Mouse (Mus musculus): ENCODE measurements at regions not wholly inside any gene's neighbourhood (a gene's known extent, or its start where the extent isn't known, plus 50 kb on each side); places are given as distances from the start of the nearest gene placed in this dataset.

DNA sequence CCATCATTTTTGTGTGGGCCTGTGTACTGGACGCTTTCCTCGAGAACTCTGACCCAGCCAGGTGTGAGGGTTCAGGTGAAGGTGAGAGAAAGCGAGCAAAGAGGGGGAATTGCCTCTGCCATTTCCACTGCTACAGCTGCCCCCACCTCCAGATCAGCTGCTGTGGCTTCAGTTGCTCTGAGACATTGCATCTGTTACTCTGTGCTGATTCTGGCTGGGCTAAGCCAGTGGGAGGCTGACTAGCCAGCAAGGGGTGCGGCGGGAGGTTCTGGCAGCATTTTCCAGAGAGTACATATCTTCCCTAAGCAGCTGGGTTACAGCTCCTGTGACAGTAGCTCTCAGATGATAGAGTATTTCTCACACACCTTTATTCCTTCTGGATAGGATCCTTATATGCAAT, 712.7 kb upstream of the Cdh18 start:
- ATAC-seq (ENCODE audit: insufficient read depth, low read depth) (no peak), DNase-seq (ENCODE audit: low spot score) (no peak)
- Histone ChIP-seq H3K27ac (ENCODE audit: low read depth) (no peak overlapping the region), H3K4me3 (ENCODE audit: low read depth, low read length) (no peak overlapping the region), H3K9ac (replicated peaks; ENCODE audit: low read depth, low read length) (no peak overlapping the region), H3K27me3 (ENCODE audit: control insufficient read depth, insufficient read depth, low read length) (no peaks in the 10 kb centered on the region), H3K4me2 (ENCODE audit: low read depth, low read length) (no peak overlapping the region), H3K9me3 (replicated peaks; ENCODE audit: control insufficient read depth, low read length) (no peaks in the 10 kb centered on the region), H3K4me1 (ENCODE audit: control insufficient read depth, insufficient read depth) (no peaks in the 10 kb centered on the region), H3K36me3 (replicated peaks; ENCODE audit: control insufficient read depth, insufficient read depth, low read length) (no peaks in the 10 kb centered on the region)
- WGBS: 77% methylated on average over 5 of the region's 5 CpGs
- no peak for TF ChIP-seq CTCF (IDR thresholded peaks at IDR 0.05; ENCODE audit: low read depth)
- no peak for TF ChIP-seq EP300 (IDR thresholded peaks at IDR 0.05; ENCODE audit: low read depth)

DNA sequence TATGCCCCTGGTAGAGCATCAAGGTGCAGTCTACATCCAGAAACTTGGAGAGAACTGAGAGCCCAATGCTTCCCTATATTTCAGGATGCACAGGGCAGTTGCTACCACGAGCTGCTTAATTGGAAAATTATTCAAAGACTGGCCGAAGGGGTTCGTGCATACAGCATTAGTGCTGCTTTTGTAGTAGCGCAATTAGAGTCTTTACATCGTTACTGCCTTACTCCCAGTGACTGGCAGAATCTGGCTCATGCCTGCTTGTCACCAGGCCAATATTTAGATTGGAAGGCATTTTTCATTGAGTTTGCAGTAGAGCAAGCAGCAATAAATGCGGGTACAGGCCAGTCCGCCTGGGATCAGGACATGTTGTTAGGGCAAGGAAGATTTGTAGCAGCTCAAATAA, 690.3 kb upstream of the Cdh18 start:
- no peak for ATAC-seq (ENCODE audit: insufficient read depth, low read depth)

DNA sequence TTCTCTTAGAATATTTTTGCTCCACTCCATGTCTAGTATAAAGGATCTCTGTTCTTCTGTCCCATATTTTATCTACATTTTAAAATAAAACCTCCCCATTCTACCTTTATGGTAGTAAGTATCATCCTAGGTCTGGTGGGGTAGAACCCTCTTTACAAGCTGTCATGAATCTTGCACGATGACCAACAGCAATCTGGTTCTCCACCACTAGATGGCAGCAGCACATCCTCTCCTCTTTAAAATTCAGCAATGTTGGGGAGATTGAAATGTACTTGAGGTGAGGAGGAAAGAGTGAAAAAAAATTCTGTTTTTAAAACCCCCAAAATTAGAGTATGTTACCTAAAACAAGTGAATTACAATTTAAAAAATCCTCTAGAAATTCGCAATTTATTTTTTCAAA, 663.6 kb upstream of the Cdh18 start:
- peak; percentile 17 for DNase-seq (ENCODE audit: low spot score)
- 17% methylated on average over 2 of the region's 2 CpGs for WGBS
- no peak overlapping the region for H3K4me3 ChIP-seq (ENCODE audit: low read depth, low read length)

More for the DNA sequence above, 690.3 kb upstream of the Cdh18 start:
- TF ChIP-seq CTCF (IDR thresholded peaks at IDR 0.05; ENCODE audit: low read depth) (no peak), EP300 (IDR thresholded peaks at IDR 0.05; ENCODE audit: low read depth) (no peak)
- H3K4me3 ChIP-seq (ENCODE audit: low read depth, low read length): no peak overlapping the region
- WGBS: 73% methylated on average over 7 of the region's 7 CpGs
- no peaks in the 10 kb centered on the region for H3K27me3 ChIP-seq (ENCODE audit: control insufficient read depth, insufficient read depth, low read length)
- DNase-seq (ENCODE audit: low spot score): no peak
- H3K27ac ChIP-seq (ENCODE audit: low read depth): no peak overlapping the region
- no peaks in the 10 kb centered on the region for H3K9me3 ChIP-seq (replicated peaks; ENCODE audit: control insufficient read depth, low read length)
- H3K4me2 ChIP-seq (ENCODE audit: low read depth, low read length): no peak overlapping the region
- no peaks in the 10 kb centered on the region for H3K36me3 ChIP-seq (replicated peaks; ENCODE audit: control insufficient read depth, insufficient read depth, low read length)
- H3K4me1 ChIP-seq (ENCODE audit: control insufficient read depth, insufficient read depth): no peaks in the 10 kb centered on the region
- no peak overlapping the region for H3K9ac ChIP-seq (replicated peaks; ENCODE audit: low read depth, low read length)

More for the DNA sequence above, 663.6 kb upstream of the Cdh18 start:
- no peak for ATAC-seq (ENCODE audit: insufficient read depth, low read depth)
- Histone ChIP-seq H3K9me3 (replicated peaks; ENCODE audit: control insufficient read depth, low read length) (0 out of 2 replicates have a peak, but pooled peaks cover 7% of the 10 kb centered on the region), H3K27ac (ENCODE audit: low read depth) (no peak overlapping the region), H3K27me3 (ENCODE audit: control insufficient read depth, insufficient read depth, low read length) (no peaks in the 10 kb centered on the region), H3K4me1 (ENCODE audit: control insufficient read depth, insufficient read depth) (no peaks in the 10 kb centered on the region), H3K4me2 (ENCODE audit: low read depth, low read length) (no peak overlapping the region), H3K9ac (replicated peaks; ENCODE audit: low read depth, low read length) (no peak overlapping the region), H3K36me3 (replicated peaks; ENCODE audit: control insufficient read depth, insufficient read depth, low read length) (no peaks in the 10 kb centered on the region)
- TF ChIP-seq EP300 (IDR thresholded peaks at IDR 0.05; ENCODE audit: low read depth) (no peak), CTCF (IDR thresholded peaks at IDR 0.05; ENCODE audit: low read depth) (peak; percentile 70)

All from heart, postnatal 0 days (tissue).